Mouse (Mus musculus) erythroblast, embryonic 14.5 days (primary cell): ENCODE data around the gene Fmo4.

ENCODE experiments used
- GATA1 ChIP-seq: IDR thresholded peaks from 2 replicates; pipeline ENCODE4 v1.6.1; 2012; ENCODE audit warnings: low read length, inconsistent platforms, mixed read lengths
- TAL1 ChIP-seq: IDR thresholded peaks from 3 replicates; pipeline ENCODE4 v1.6.1; 2012; ENCODE audit warnings: low read length, inconsistent platforms, mixed read lengths

DNA sequence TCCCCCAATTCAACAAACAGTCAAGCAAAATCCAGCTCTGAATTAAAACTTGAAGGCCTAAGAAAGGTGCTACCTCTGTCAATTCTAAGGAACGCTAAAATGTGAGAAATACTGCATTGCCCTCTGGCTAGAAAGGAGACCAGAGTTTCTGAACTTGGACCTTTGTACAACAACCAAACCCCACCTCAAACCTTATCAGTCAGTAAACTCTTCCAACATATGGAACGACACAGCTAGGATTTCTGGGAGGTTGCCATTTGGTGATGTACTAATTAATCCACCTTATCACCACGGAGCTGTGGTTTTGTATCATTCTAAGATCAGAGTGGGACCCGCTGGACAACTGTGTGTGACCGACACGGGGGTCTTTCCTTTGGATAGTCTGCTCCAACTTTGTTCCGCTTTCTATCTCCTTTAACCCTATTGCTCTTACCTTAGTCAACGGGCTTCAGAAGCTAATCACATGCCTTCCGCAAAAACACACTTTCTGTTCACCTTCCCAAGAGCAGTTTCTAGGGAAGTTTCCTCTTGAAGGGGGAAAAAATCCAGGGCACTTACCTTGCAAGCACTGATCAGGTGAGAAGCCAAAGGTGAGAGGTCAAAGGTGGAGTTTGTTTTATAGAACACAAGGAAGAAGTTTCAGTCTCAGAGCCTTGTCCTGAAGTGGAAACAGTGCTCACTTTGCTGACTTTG is 483 bp downstream of the Fmo4 start:
- TF ChIP-seq GATA1 (no peak), TAL1 (no peak)
